Mouse (Mus musculus) G1E (cell line): ENCODE results near the gene Rps12. TPM values are rescaled to one million over a fixed set of nuclear protein-coding genes. Genes with fewer than 3 reads are reported as not detected.
A peak's percentile ranks its signal among the peaks of the same experiment; 100 is the strongest.

Experiments used
- ATAC-seq: 2 replicates; pipeline ENCODE4 v1.8.0; 2016; ENCODE audit warnings: mild to moderate bottlenecking; ENCODE audit not compliant: insufficient number of reproducible peaks, poor library complexity, low FRiP score, severe bottlenecking; ENCODE audit errors: extremely low read depth
- DNase-seq: peaks from one replicate; pipeline ENCODE4 v3.0.0; 2012; ENCODE audit warnings: low spot score
- H3K27me3 ChIP-seq: 2 replicates; pipeline ENCODE4 v1.6.1; 2012; ENCODE audit warnings: mild to moderate bottlenecking, low read length, inconsistent platforms; ENCODE audit not compliant: insufficient read depth
- H3K36me3 ChIP-seq: replicated peaks from 2 replicates; pipeline ENCODE3; 2012; ENCODE audit warnings: mild to moderate bottlenecking, inconsistent platforms
- H3K4me1 ChIP-seq: 2 replicates; pipeline ENCODE4 v1.6.1; 2012; ENCODE audit warnings: low read depth, low read length, inconsistent platforms, mixed read lengths; ENCODE audit not compliant: insufficient read depth
- H3K4me3 ChIP-seq: 2 replicates; pipeline ENCODE4 v1.5.1; 2012; ENCODE audit warnings: low read depth, mild to moderate bottlenecking, inconsistent platforms, low read length, moderate library complexity, mixed read lengths
- H3K9me3 ChIP-seq: replicated peaks from 2 replicates; pipeline ENCODE4 v1.6.1; 2012; ENCODE audit warnings: inconsistent platforms
- CTCF ChIP-seq: IDR thresholded peaks from 2 replicates; pipeline ENCODE4 v1.5.1; 2012; ENCODE audit warnings: low read depth, low read length, inconsistent platforms, mixed read lengths
- GATA1 ChIP-seq: IDR thresholded peaks from 2 replicates; pipeline ENCODE4 v1.6.1; 2012; ENCODE audit warnings: borderline replicate concordance, low read length, inconsistent platforms, mixed read lengths
- GATA2 ChIP-seq: IDR thresholded peaks from 2 replicates; pipeline ENCODE4 v1.6.1; 2012; ENCODE audit warnings: low read depth, low read length, inconsistent platforms, borderline replicate concordance
- POLR2AphosphoS5 ChIP-seq: IDR thresholded peaks from 2 replicates; pipeline ENCODE4 v1.6.1; 2012; ENCODE audit warnings: low read depth, low read length, inconsistent platforms; ENCODE audit not compliant: insufficient replicate concordance
- TAL1 ChIP-seq: conservative IDR thresholded peaks from 2 replicates; pipeline ENCODE4 v1.6.1; 2012; ENCODE audit warnings: low read depth, low read length, inconsistent platforms, mixed read lengths
- polyA plus RNA-seq: library from polyadenylated mRNA; stranded (reverse); fragments of >175 nt; gene quantifications from 2 replicates; pipeline ENCODE4 v1.2.3, GENCODE M21; 2012
- total RNA-seq, 2 experiments: library from RNA; stranded (forward) in 1 of 2; stranded (reverse) in 1 of 2; fragments of 200-1000 nt in 1 of 2; fragments of >200 nt in 1 of 2; fragmentation: Nextera tagmentation in 1 of 2; gene quantifications; 2 replicates each; pipeline ENCODE4 v1.2.3; 2014 to 2017

The Rps12 gene
- total RNA-seq (2014; fragmentation: Nextera tagmentation) (1,930 and 2,036 TPM in 2 replicates), total RNA-seq (2017) (1,882 and 2,182 TPM in 2 replicates), polyA plus RNA-seq (1,152 and 1,558 TPM in 2 replicates)

- TF ChIP-seq TAL1 (no peak), POLR2AphosphoS5 (peak; percentile 15; the same call in 1 of the 2 replicates)
- no peaks in the 10 kb centered on the region for H3K27me3 ChIP-seq
- ATAC-seq = peak; percentile 89
- H3K36me3 ChIP-seq = peaks cover 35% of the 10 kb centered on the region
- H3K4me3 ChIP-seq = peak within 1 kb of the TSS; percentile 90
- H3K9me3 ChIP-seq = no peaks in the 10 kb centered on the region
- H3K4me1 ChIP-seq = peaks cover 29% of the 10 kb centered on the region
- peak; percentile 77 for DNase-seq
These were observed at the start of gene Rps12 for GRCm38 (mm10) chr10:23787062-23787821. TSS of gene Rps12 (minus strand) at chr10:23787275.

GRCm38 (mm10) chr10:23836003-23836964 is 49.2 kb upstream of the Rps12 start:
- Histone ChIP-seq H3K27me3 (no peaks in the 10 kb centered on the region), H3K4me3 (no peak overlapping the region), H3K4me1 (no peaks in the 10 kb centered on the region), H3K36me3 (no peaks in the 10 kb centered on the region), H3K9me3 (no peaks in the 10 kb centered on the region)
- ATAC-seq (no peak), DNase-seq (no peak)
- TF ChIP-seq GATA1 = no peak
- no peak for TF ChIP-seq CTCF
- TF ChIP-seq TAL1 = no peak
- TF ChIP-seq POLR2AphosphoS5 = no peak
- no peak for TF ChIP-seq GATA2

GRCm38 (mm10) chr10:23826516-23826915 is 39.4 kb upstream of the Rps12 start:
- ATAC-seq (no peak), DNase-seq (no peak)
- H3K9me3 ChIP-seq = peaks cover 1% of the 10 kb centered on the region; the same call in 1 of the 2 replicates
- H3K36me3 ChIP-seq = no peaks in the 10 kb centered on the region
- H3K4me3 ChIP-seq = no peak overlapping the region
- TF ChIP-seq GATA1 (no peak), GATA2 (no peak), CTCF (no peak), TAL1 (no peak)
- H3K4me1 ChIP-seq = no peaks in the 10 kb centered on the region
- peaks cover 4% of the 10 kb centered on the region; the same call in 1 of the 2 replicates for H3K27me3 ChIP-seq

- Histone ChIP-seq H3K4me1 (no peaks in the 10 kb centered on the region), H3K27me3 (peaks cover 3% of the 10 kb centered on the region), H3K4me3 (no peak overlapping the region), H3K9me3 (no peaks in the 10 kb centered on the region), H3K36me3 (no peaks in the 10 kb centered on the region)
- DNase-seq = no peak
- no peak for TF ChIP-seq CTCF
- no peak for TF ChIP-seq GATA1
- TF ChIP-seq GATA2 = no peak
- TF ChIP-seq POLR2AphosphoS5 = no peak
- no peak for TF ChIP-seq TAL1
- no peak for ATAC-seq
These were observed 29.2 kb upstream of the Rps12 start for GRCm38 (mm10) chr10:23816241-23816640.

GRCm38 (mm10) chr10:23815168-23815567 is 28.1 kb upstream of the Rps12 start:
- no peak for ATAC-seq

More at GRCm38 (mm10) chr10:23815168-23815567, 28.1 kb upstream of the Rps12 start:
- TF ChIP-seq GATA2 (no peak), CTCF (peak; percentile 83)
- DNase-seq = no peak
- Histone ChIP-seq H3K4me3 (no peak overlapping the region), H3K27me3 (peaks cover 3% of the 10 kb centered on the region), H3K4me1 (no peaks in the 10 kb centered on the region), H3K36me3 (no peaks in the 10 kb centered on the region), H3K9me3 (no peaks in the 10 kb centered on the region)
